In genomic region chr13:74275726-74276125, GRCm38 (mm10) we compare ENCODE assay signal across 28 mouse cellular contexts. TPM values are rescaled to one million over a fixed set of nuclear protein-coding genes. Genes with fewer than 3 reads are reported as not detected.
A peak's percentile ranks its signal among the peaks of the same experiment; 100 is the strongest.
DNase-seq lines count a peak whose midpoint lies in the region; ATAC-seq and TF ChIP-seq lines count a peak whose summit lies in the region.
"Had no signal": no experiment of that assay in that cellular context is flagged by ENCODE, and none has a peak within 500 bp of the region (broad histone marks: within the 10 kb centered on the region; RNA-seq: fewer than 3 reads in every experiment).

No protein-coding gene starts in this region.

- no peak for TF ChIP-seq CTCF in liver, embryonic 14.5 days (IDR thresholded peaks at IDR 0.05; ENCODE audit: low read depth)

- DNase-seq in c-Kit-negative CD71-positive TER-119-positive erythroid progenitor cells, embryonic 14.5 days (ENCODE audit: low read depth, low spot score) = peak; percentile 47
- DNase-seq in limb, embryonic 10.5 days (ENCODE audit: low spot score) = peak; percentile 5
- DNase-seq in liver, embryonic 14.5 days (ENCODE audit: low read depth in 3 of 3, low spot score in 3 of 3) = peak; percentile 31 to 42 (median 37)
- no peak for DNase-seq in thymus, postnatal 25 days
- DNase-seq in cerebellum, postnatal 4 days (ENCODE audit: low spot score in 2 of 2) = no peak
- no peak for DNase-seq in frontal cortex, postnatal 14 days (ENCODE audit: low spot score in 2 of 2)
- DNase-seq: adrenal gland, postnatal 10 days; cerebellum, adult 8-10 months; cerebellum, postnatal 25 days; gastrocnemius, adult 2 months; heart, adult 2 months; heart, postnatal 4 days; kidney, postnatal 14 days; lung, adult 2 months; lung, postnatal 10 days; right cerebral cortex, adult 18-20 months; spleen, adult 18-20 months had no signal

- 79% methylated on average over 4 of the region's 4 CpGs for WGBS in limb, embryonic 10.5 days
- WGBS in liver, embryonic 14.5 days (ENCODE audit: insufficient replicate concordance) = 13% methylated on average over 4 of the region's 4 CpGs

- peak overlapping the region; percentile 9; the same call in 1 of the 2 replicates for H3K9ac ChIP-seq in liver, embryonic 14.5 days (replicated peaks)
- H3K9ac ChIP-seq: forebrain, embryonic 15.5 days; heart, embryonic 12.5 days; hindbrain, embryonic 14.5 days; limb, embryonic 13.5 days had no signal

- H3K4me2 ChIP-seq in liver, embryonic 14.5 days (ENCODE audit: low read depth) = peak overlapping the region; percentile 34
- H3K4me2 ChIP-seq: forebrain, embryonic 15.5 days; heart, embryonic 12.5 days; hindbrain, embryonic 14.5 days; limb, embryonic 13.5 days; midbrain, embryonic 11.5 days had no signal

- ATAC-seq in liver, embryonic 14.5 days (ENCODE audit: insufficient read depth) = peak; percentile 84
- peak; percentile 49; the same call in 1 of the 2 replicates for ATAC-seq in megakaryocyte-erythroid progenitor cell, adult 5-6 weeks (replicated peaks; ENCODE audit: low FRiP score, low TSS enrichment, poor library complexity, severe bottlenecking)
- ATAC-seq: CD4-positive, CD25-positive, alpha-beta regulatory T cell, adult 4 months; forebrain, embryonic 15.5 days; intestine, postnatal 0 days; midbrain, embryonic 16.5 days had no signal

- no peak overlapping the region for H3K4me3 ChIP-seq in limb, embryonic 10.5 days
- no peak overlapping the region for H3K4me3 ChIP-seq in liver, embryonic 14.5 days (ENCODE audit: insufficient read depth in 1 of 2, low read depth in 2 of 2, low read length in 2 of 2)
- H3K4me3 ChIP-seq: forebrain, embryonic 10.5 days; forebrain, embryonic 15.5 days; gastrocnemius, adult 2 months; heart, adult 2 months; heart, embryonic 12.5 days; limb, embryonic 13.5 days had no signal

- no peaks in the 10 kb centered on the region for H3K4me1 ChIP-seq in limb, embryonic 10.5 days
- H3K4me1 ChIP-seq in liver, embryonic 14.5 days (replicated peaks; ENCODE audit: control insufficient read depth in 2 of 2, insufficient read depth in 2 of 2, low read length in 1 of 2) = peaks cover 18 to 23% of the 10 kb centered on the region in 2 experiments
- H3K4me1 ChIP-seq: forebrain, embryonic 10.5 days; forebrain, embryonic 15.5 days; heart, embryonic 12.5 days; limb, embryonic 13.5 days had no signal

- H3K27ac ChIP-seq in limb, embryonic 10.5 days = no peak overlapping the region
- peak overlapping the region; percentile 71 for H3K27ac ChIP-seq in liver, embryonic 14.5 days
- H3K27ac ChIP-seq: forebrain, embryonic 10.5 days; forebrain, embryonic 15.5 days; gastrocnemius, adult 2 months; heart, adult 2 months; hindbrain, embryonic 14.5 days; limb, embryonic 13.5 days; macrophage had no signal

- no peaks in the 10 kb centered on the region for H3K9me3 ChIP-seq in limb, embryonic 10.5 days (replicated peaks)
- H3K9me3 ChIP-seq in liver, embryonic 14.5 days (ENCODE audit: control insufficient read depth, low read length) = no peaks in the 10 kb centered on the region
- H3K9me3 ChIP-seq: forebrain, embryonic 10.5 days; forebrain, embryonic 15.5 days; heart, embryonic 12.5 days; limb, embryonic 13.5 days had no signal

- peak; percentile 44 for TF ChIP-seq EP300 in liver, embryonic 14.5 days (IDR thresholded peaks at IDR 0.05; ENCODE audit: low read depth)

- no peaks in the 10 kb centered on the region for H3K36me3 ChIP-seq in limb, embryonic 10.5 days
- no peaks in the 10 kb centered on the region for H3K36me3 ChIP-seq in liver, embryonic 14.5 days (replicated peaks; ENCODE audit: control insufficient read depth, insufficient read depth, low read depth)
- H3K36me3 ChIP-seq: forebrain, embryonic 10.5 days; forebrain, embryonic 15.5 days; heart, embryonic 12.5 days; limb, embryonic 13.5 days had no signal

- no peaks in the 10 kb centered on the region for H3K27me3 ChIP-seq in limb, embryonic 10.5 days (ENCODE audit: low read depth, poor library complexity, severe bottlenecking)
- H3K27me3 ChIP-seq in liver, embryonic 14.5 days (ENCODE audit: control insufficient read depth, insufficient read depth, low read length) = no peaks in the 10 kb centered on the region
- H3K27me3 ChIP-seq: forebrain, embryonic 15.5 days; heart, embryonic 12.5 days; limb, embryonic 13.5 days had no signal

RNA-seq across cellular contexts. Expression of gene Ahrr, which starts 16.4 kb away (rescaled TPM):
- polyA plus RNA-seq in limb, embryonic 10.5 days (2016; fragmentation: Nextera tagmentation; extraction: Ambion mirVana) = 1.1 TPM in 2 replicates
- polyA plus RNA-seq in liver, embryonic 14.5 days (2012; rRNA removed) = 0.05 and 0.08 TPM in 2 replicates
- polyA plus RNA-seq in liver, embryonic 14.5 days (2014; fragmentation: Nextera tagmentation; extraction: Ambion mirVana) = 0.05 and 0.17 TPM in 2 replicates
- not detected in 2 replicates for total RNA-seq in megakaryocyte-erythroid progenitor cell, adult 5-6 weeks (2014; fragmentation: Nextera tagmentation)
- total RNA-seq in megakaryocyte-erythroid progenitor cell, adult 5-6 weeks (2017) = 0.80 TPM in 1 of 2 replicates, not detected in the other
- total RNA-seq: gastrocnemius, adult 2 months had no signal

RNA-seq across cellular contexts. Expression of gene Pdcd6, which starts 41.7 kb away (rescaled TPM):
- 134 and 136 TPM in 2 replicates for polyA plus RNA-seq in limb, embryonic 10.5 days (2016; fragmentation: Nextera tagmentation; extraction: Ambion mirVana)
- 49.8 and 56.0 TPM in 2 replicates for polyA plus RNA-seq in liver, embryonic 14.5 days (2012; rRNA removed)
- polyA plus RNA-seq in liver, embryonic 14.5 days (2014; fragmentation: Nextera tagmentation; extraction: Ambion mirVana) = 73.4 and 80.9 TPM in 2 replicates
- 102 and 146 TPM in 2 replicates for total RNA-seq in megakaryocyte-erythroid progenitor cell, adult 5-6 weeks (2014; fragmentation: Nextera tagmentation)
- total RNA-seq in megakaryocyte-erythroid progenitor cell, adult 5-6 weeks (2017) = 107 and 126 TPM in 2 replicates

Comparison
In these comparisons a context has a peak if more than half of its experiments do, and no peak if none do; other contexts are left out.
1. DNase-seq: peak in c-Kit-negative CD71-positive TER-119-positive erythroid progenitor cells, embryonic 14.5 days (single experiment), limb, embryonic 10.5 days (single experiment) and liver, embryonic 14.5 days (3 of 3); none in thymus, postnatal 25 days (single experiment), cerebellum, postnatal 4 days (0 of 2) and frontal cortex, postnatal 14 days (0 of 2).